Mouse (Mus musculus) urinary bladder, postnatal 4 days (tissue): ENCODE data around the gene Lrrfip1.
A peak's percentile ranks its signal among the peaks of the same experiment; 100 is the strongest.

Experiments
- DNase-seq, 2 experiments: peaks; one replicate each; pipeline ENCODE4 v3.0.0; 2021 to 2022; ENCODE audit warnings: low spot score in 2 of 2

Lrrfip1 gene

GRCm38 (mm10) chr1:90998268-90998890, at the start of gene Lrrfip1:
TSS of gene Lrrfip1 (plus strand) at chr1:90998737.
- peak in 1 of 2 experiments; percentile 54 for DNase-seq

GRCm38 (mm10) chr1:90949309-90949708, 49.2 kb upstream of the Lrrfip1 start:
- no peak for DNase-seq

- DNase-seq: no peak
Observed at GRCm38 (mm10) chr1:90951670-90952069, 46.9 kb upstream of the Lrrfip1 start.

- DNase-seq: no peak
Observed at GRCm38 (mm10) chr1:90952808-90953207, 45.7 kb upstream of the Lrrfip1 start, which contains the start of gene Prlh. TSS of gene Prlh (plus strand) at chr1:90953108.

GRCm38 (mm10) chr1:90953688-90954087, 44.8 kb upstream of the Lrrfip1 start:
- DNase-seq: no peak

- DNase-seq: no peak
Observed at GRCm38 (mm10) chr1:90956245-90957096, 42.1 kb upstream of the Lrrfip1 start.

GRCm38 (mm10) chr1:90962526-90962925, 36.0 kb upstream of the Lrrfip1 start:
- no peak for DNase-seq

GRCm38 (mm10) chr1:90962994-90963393, 35.5 kb upstream of the Lrrfip1 start:
- DNase-seq: no peak

GRCm38 (mm10) chr1:90967583-90967982, 31.0 kb upstream of the Lrrfip1 start:
- DNase-seq: no peak

GRCm38 (mm10) chr1:90968649-90969048, 29.9 kb upstream of the Lrrfip1 start:
- no peak for DNase-seq

GRCm38 (mm10) chr1:90969347-90969784, 29.2 kb upstream of the Lrrfip1 start, which contains the start of gene Rab17:
TSS of gene Rab17 (minus strand) at chr1:90969661.
- DNase-seq: no peak

GRCm38 (mm10) chr1:90969881-90970390, 28.6 kb upstream of the Lrrfip1 start:
- DNase-seq: no peak

GRCm38 (mm10) chr1:90972911-90973573, 25.5 kb upstream of the Lrrfip1 start:
- peak; percentile 90 to 98 for DNase-seq

GRCm38 (mm10) chr1:90973574-90973911, 25.0 kb upstream of the Lrrfip1 start:
- DNase-seq: no peak

GRCm38 (mm10) chr1:90974906-90975649, 23.5 kb upstream of the Lrrfip1 start:
- no peak for DNase-seq

- DNase-seq: no peak
Observed at GRCm38 (mm10) chr1:90975960-90976359, 22.6 kb upstream of the Lrrfip1 start.

- no peak for DNase-seq
Observed at GRCm38 (mm10) chr1:90980638-90981330, 17.8 kb upstream of the Lrrfip1 start.

- DNase-seq: peak in 1 of 2 experiments; percentile 36
Observed at GRCm38 (mm10) chr1:90981346-90981745, 17.2 kb upstream of the Lrrfip1 start.

- DNase-seq: no peak
Observed at GRCm38 (mm10) chr1:90995916-90996315, 2.6 kb upstream of the Lrrfip1 start.

- no peak for DNase-seq
Observed at GRCm38 (mm10) chr1:90997136-90997535, 1.4 kb upstream of the Lrrfip1 start.

- no peak for DNase-seq
Observed at GRCm38 (mm10) chr1:90997641-90998040, 896 bp upstream of the Lrrfip1 start.
